Mouse (Mus musculus): Measurements from ENCODE around the gene Sord. TPM values are rescaled to one million over a fixed set of nuclear protein-coding genes. Genes with fewer than 3 reads are reported as not detected.

The Sord gene
- polyA plus RNA-seq, 1 experiment from 2014 or later = 18.2 TPM

- no peak overlapping the region for H3K4me2 ChIP-seq (replicated peaks)
- H3K9ac ChIP-seq (replicated peaks) = no peak overlapping the region
- WGBS = 72% methylated on average over 6 of the region's 6 CpGs
- no peak for ATAC-seq
- no peaks in the 10 kb centered on the region for H3K9me3 ChIP-seq
- H3K27ac ChIP-seq = no peak overlapping the region
- H3K4me3 ChIP-seq (replicated peaks) = no peak overlapping the region
- no peaks in the 10 kb centered on the region for H3K4me1 ChIP-seq (replicated peaks)
- H3K36me3 ChIP-seq = no peaks in the 10 kb centered on the region
- no peaks in the 10 kb centered on the region for H3K27me3 ChIP-seq
Observed at GRCm38 (mm10) chr2:122241935-122242334, 7.4 kb downstream of the Sord start.

GRCm38 (mm10) chr2:122243671-122244131 lies 9.2 kb downstream of the Sord start:
- 8% methylated on average over 3 of the region's 3 CpGs for WGBS
- H3K4me2 ChIP-seq (replicated peaks) = no peak overlapping the region

GRCm38 (mm10) chr2:122247786-122248185 lies 13.2 kb downstream of the Sord start:
- H3K4me3 ChIP-seq (replicated peaks) = no peak overlapping the region
- H3K9me3 ChIP-seq = no peaks in the 10 kb centered on the region
- no peaks in the 10 kb centered on the region for H3K4me1 ChIP-seq (replicated peaks)
- H3K27ac ChIP-seq = no peak overlapping the region
- no peaks in the 10 kb centered on the region for H3K27me3 ChIP-seq
- H3K9ac ChIP-seq (replicated peaks) = no peak overlapping the region
- WGBS = 91% methylated on average over 10 of the region's 10 CpGs
- no peak overlapping the region for H3K4me2 ChIP-seq (replicated peaks)
- no peak for ATAC-seq
- H3K36me3 ChIP-seq = no peaks in the 10 kb centered on the region

More at GRCm38 (mm10) chr2:122243671-122244131, 9.2 kb downstream of the Sord start:
- Histone ChIP-seq H3K9me3 (no peaks in the 10 kb centered on the region), H3K27ac (no peak overlapping the region), H3K9ac (replicated peaks) (no peak overlapping the region), H3K4me1 (replicated peaks) (no peaks in the 10 kb centered on the region), H3K36me3 (no peaks in the 10 kb centered on the region), H3K4me3 (replicated peaks) (no peak overlapping the region), H3K27me3 (no peaks in the 10 kb centered on the region)
- peak; percentile 63 for ATAC-seq

- H3K4me1 ChIP-seq (replicated peaks) = no peaks in the 10 kb centered on the region
- H3K27ac ChIP-seq = no peak overlapping the region
- H3K9me3 ChIP-seq = no peaks in the 10 kb centered on the region
- H3K4me2 ChIP-seq (replicated peaks) = no peak overlapping the region
- no peaks in the 10 kb centered on the region for H3K27me3 ChIP-seq
- no peak for ATAC-seq
- no peak overlapping the region for H3K4me3 ChIP-seq (replicated peaks)
- no peaks in the 10 kb centered on the region for H3K36me3 ChIP-seq
- WGBS = 92% methylated on average over 5 of the region's 5 CpGs
- no peak overlapping the region for H3K9ac ChIP-seq (replicated peaks)
Observed at GRCm38 (mm10) chr2:122255997-122256396, 21.4 kb downstream of the Sord start.

GRCm38 (mm10) chr2:122260729-122261128 lies 26.2 kb downstream of the Sord start:
- Histone ChIP-seq H3K27ac (no peak overlapping the region), H3K9me3 (no peaks in the 10 kb centered on the region), H3K4me3 (replicated peaks) (no peak overlapping the region), H3K4me2 (replicated peaks) (no peak overlapping the region), H3K9ac (replicated peaks) (no peak overlapping the region), H3K36me3 (no peaks in the 10 kb centered on the region), H3K27me3 (no peaks in the 10 kb centered on the region), H3K4me1 (replicated peaks) (peaks cover 19% of the 10 kb centered on the region)
- ATAC-seq = no peak
- 96% methylated on average over 5 of the region's 5 CpGs for whole genome bisulfite sequencing

- WGBS = 19% methylated on average over 3 of the region's 3 CpGs
- H3K4me2 ChIP-seq (replicated peaks) = peak overlapping the region; percentile 13; the same call in 1 of the 2 replicates
- ATAC-seq = peak; percentile 76
Observed at GRCm38 (mm10) chr2:122264690-122265089, 30.1 kb downstream of the Sord start.

GRCm38 (mm10) chr2:122266407-122267193 lies 32.1 kb downstream of the Sord start:
- no peaks in the 10 kb centered on the region for H3K27me3 ChIP-seq
- H3K4me3 ChIP-seq (replicated peaks) = no peak overlapping the region
- no peaks in the 10 kb centered on the region for H3K36me3 ChIP-seq
- no peak for ATAC-seq
- H3K4me2 ChIP-seq (replicated peaks) = no peak overlapping the region
- H3K9me3 ChIP-seq = no peaks in the 10 kb centered on the region
- H3K9ac ChIP-seq (replicated peaks) = no peak overlapping the region
- peaks cover 19% of the 10 kb centered on the region for H3K4me1 ChIP-seq (replicated peaks)
- no peak overlapping the region for H3K27ac ChIP-seq
- WGBS = 92% methylated on average over 7 of the region's 7 CpGs

More at GRCm38 (mm10) chr2:122264690-122265089, 30.1 kb downstream of the Sord start:
- Histone ChIP-seq H3K27ac (peak overlapping the region; percentile 53), H3K27me3 (no peaks in the 10 kb centered on the region), H3K9ac (replicated peaks) (no peak overlapping the region), H3K9me3 (no peaks in the 10 kb centered on the region), H3K4me3 (replicated peaks) (no peak overlapping the region), H3K36me3 (no peaks in the 10 kb centered on the region), H3K4me1 (replicated peaks) (peaks cover 19% of the 10 kb centered on the region)

- no peaks in the 10 kb centered on the region for H3K27me3 ChIP-seq
Observed at GRCm38 (mm10) chr2:122278769-122279168, 44.2 kb downstream of the Sord start.

GRCm38 (mm10) chr2:122284091-122284490 lies 49.5 kb downstream of the Sord start:
- Histone ChIP-seq H3K27me3 (no peaks in the 10 kb centered on the region), H3K9ac (replicated peaks) (no peak overlapping the region), H3K9me3 (no peaks in the 10 kb centered on the region), H3K4me1 (replicated peaks) (no peaks in the 10 kb centered on the region), H3K4me2 (replicated peaks) (no peak overlapping the region), H3K36me3 (no peaks in the 10 kb centered on the region), H3K4me3 (replicated peaks) (no peak overlapping the region), H3K27ac (no peak overlapping the region)
- ATAC-seq = no peak
- 90% methylated on average over 9 of the region's 9 CpGs for WGBS

More at GRCm38 (mm10) chr2:122278769-122279168, 44.2 kb downstream of the Sord start:
- WGBS = 88% methylated on average over 3 of the region's 3 CpGs
- Histone ChIP-seq H3K27ac (no peak overlapping the region), H3K4me3 (replicated peaks) (no peak overlapping the region), H3K36me3 (no peaks in the 10 kb centered on the region), H3K9ac (replicated peaks) (no peak overlapping the region), H3K4me1 (replicated peaks) (no peaks in the 10 kb centered on the region), H3K9me3 (no peaks in the 10 kb centered on the region), H3K4me2 (replicated peaks) (no peak overlapping the region)
- no peak for ATAC-seq

GRCm38 (mm10) chr2:122286137-122286536 lies 51.6 kb downstream of the Sord start:
- no peaks in the 10 kb centered on the region for H3K9me3 ChIP-seq
- no peak for ATAC-seq
- no peaks in the 10 kb centered on the region for H3K27me3 ChIP-seq
- H3K4me1 ChIP-seq (replicated peaks) = no peaks in the 10 kb centered on the region
- no peak overlapping the region for H3K9ac ChIP-seq (replicated peaks)
- H3K4me2 ChIP-seq (replicated peaks) = no peak overlapping the region
- H3K36me3 ChIP-seq = no peaks in the 10 kb centered on the region
- no peak overlapping the region for H3K4me3 ChIP-seq (replicated peaks)
- WGBS = 70% methylated on average over 7 of the region's 7 CpGs
- H3K27ac ChIP-seq = no peak overlapping the region

- H3K27me3 ChIP-seq = peaks cover 67% of the 10 kb centered on the region
- H3K9me3 ChIP-seq = no peaks in the 10 kb centered on the region
- WGBS = 4% methylated on average over 7 of the region's 7 CpGs
Observed at GRCm38 (mm10) chr2:122294916-122295315, 60.4 kb downstream of the Sord start.

GRCm38 (mm10) chr2:122297271-122298095 lies 62.9 kb downstream of the Sord start:
- peak overlapping the region; percentile 48 for H3K4me2 ChIP-seq (replicated peaks)
- WGBS = under 1% methylated on average over 35 of the region's 35 CpGs
- no peak overlapping the region for H3K27ac ChIP-seq
- ATAC-seq = 0 out of 2 replicates have a peak, but pooled peaks have one; percentile 28
- H3K4me1 ChIP-seq (replicated peaks) = peaks cover 43% of the 10 kb centered on the region
- H3K9me3 ChIP-seq = no peaks in the 10 kb centered on the region
- H3K36me3 ChIP-seq = no peaks in the 10 kb centered on the region
- H3K27me3 ChIP-seq = peaks cover 93% of the 10 kb centered on the region
- peak overlapping the region; percentile 31 for H3K4me3 ChIP-seq (replicated peaks)
- H3K9ac ChIP-seq (replicated peaks) = peak overlapping the region; percentile 36; the same call in 1 of the 2 replicates

More at GRCm38 (mm10) chr2:122294916-122295315, 60.4 kb downstream of the Sord start:
- H3K9ac ChIP-seq (replicated peaks) = no peak overlapping the region
- H3K4me1 ChIP-seq (replicated peaks) = peaks cover 24% of the 10 kb centered on the region
- no peak overlapping the region for H3K27ac ChIP-seq
- no peak overlapping the region for H3K4me3 ChIP-seq (replicated peaks)
- no peak for ATAC-seq
- no peaks in the 10 kb centered on the region for H3K36me3 ChIP-seq
- no peak overlapping the region for H3K4me2 ChIP-seq (replicated peaks)
